Mouse (Mus musculus) thymus, adult 2 months (tissue): Measurements from ENCODE around the gene Dlat. TPM values are rescaled to one million over a fixed set of nuclear protein-coding genes. Genes with fewer than 3 reads are reported as not detected.
A peak's percentile ranks its signal among the peaks of the same experiment; 100 is the strongest.
"Not testable (repeated sequence)": the region's sequence is repeated elsewhere in the genome, so short reads cannot be mapped to it uniquely, and the experiment has no call there.

Experiments used
- DNase-seq: peaks from one replicate; pipeline ENCODE4 v3.0.0; 2021
- H3K27ac ChIP-seq: fragments of 200-500 bp; 2 replicates; pipeline ENCODE4 v1.5.1; 2012; ENCODE audit warnings: low read length, control low read depth; ENCODE audit not compliant: control insufficient read depth, insufficient read depth
- H3K27me3 ChIP-seq: fragments of 200-500 bp; 2 replicates; pipeline ENCODE4 v1.6.1; 2012; ENCODE audit warnings: mild to moderate bottlenecking, low read length, moderate library complexity, mixed read lengths; ENCODE audit not compliant: control insufficient read depth, insufficient read depth
- H3K36me3 ChIP-seq: fragments of 200-500 bp; 2 replicates; pipeline ENCODE4 v1.6.1; 2012; ENCODE audit warnings: mild to moderate bottlenecking, low read length, moderate library complexity; ENCODE audit not compliant: control insufficient read depth, insufficient read depth
- H3K4me1 ChIP-seq: fragments of 200-500 bp; replicated peaks from 2 replicates; pipeline ENCODE4 v1.6.1; 2012; ENCODE audit warnings: low read length; ENCODE audit not compliant: control insufficient read depth, insufficient read depth
- H3K4me3 ChIP-seq: fragments of 200-500 bp; 2 replicates; pipeline ENCODE4 v1.5.1; 2012; ENCODE audit warnings: mild to moderate bottlenecking, low read length, control low read depth, moderate library complexity; ENCODE audit not compliant: control insufficient read depth, insufficient read depth
- CTCF ChIP-seq: fragments of 200-500 bp; IDR thresholded peaks from 2 replicates; pipeline ENCODE4 v1.5.1; 2012; ENCODE audit warnings: mild to moderate bottlenecking, control low read depth, low read length, moderate library complexity, borderline replicate concordance; ENCODE audit not compliant: control insufficient read depth, poor library complexity, insufficient read depth; ENCODE audit errors: extremely low read depth
- POLR2A ChIP-seq: fragments of 200-500 bp; IDR thresholded peaks from 2 replicates; pipeline ENCODE4 v1.6.1; 2012; ENCODE audit warnings: mild to moderate bottlenecking, low read length, control low read depth, moderate library complexity; ENCODE audit not compliant: control insufficient read depth, poor library complexity, insufficient read depth; ENCODE audit errors: extremely low read depth
- WGBS: fragments of 180-500 bp; shearing (Covaris S2); methylation state at CpG from one replicate; pipeline ENCODE4 v1.1.7; 2018; 5-methylcytosine and 5-hydroxymethylcytosine counted together
- polyA plus RNA-seq: library from polyadenylated mRNA; depleted of rRNA; stranded (reverse); fragments of >200 nt; gene quantifications from 2 replicates; pipeline ENCODE4 v1.2.3, GENCODE M21; 2012

The Dlat gene
- polyA plus RNA-seq, 1 experiment: 24.5 TPM

- Histone ChIP-seq H3K27me3 (no peaks in the 10 kb centered on the region), H3K27ac (no peak overlapping the region), H3K36me3 (peaks cover 5% of the 10 kb centered on the region), H3K4me1 (no peaks in the 10 kb centered on the region), H3K4me3 (no peak overlapping the region)
- TF ChIP-seq CTCF: no peak
- TF ChIP-seq POLR2A: no peak
- no peak for DNase-seq
- 89% methylated on average over 6 of the region's 6 CpGs for WGBS
Measured at GRCm38 (mm10) chr9:50632016-50632688, 27.4 kb downstream of the Dlat start.

DNA sequence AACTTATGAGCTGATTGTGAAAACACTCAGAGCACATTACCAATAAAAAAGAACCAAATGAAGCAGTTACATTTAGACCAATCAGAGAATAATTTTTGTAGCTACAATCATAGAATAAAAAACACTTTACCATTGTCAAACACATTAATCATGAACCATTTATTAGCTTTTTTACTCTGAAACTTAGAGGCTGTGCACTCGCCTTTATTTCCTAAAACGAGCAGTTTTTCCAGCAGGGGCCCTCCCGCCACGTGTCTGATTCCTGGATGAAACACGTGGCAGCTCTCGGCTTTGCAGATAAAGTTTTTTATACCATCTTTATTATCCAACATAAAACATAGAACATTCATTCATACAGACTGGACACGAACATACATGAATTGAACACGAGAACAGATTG is 28.7 kb downstream of the Dlat start:
- H3K36me3 ChIP-seq, H3K4me1 ChIP-seq, DNase-seq, H3K4me3 ChIP-seq, H3K27me3 ChIP-seq, H3K27ac ChIP-seq: not testable (repeated sequence)
- WGBS: 94% methylated on average over 6 of the region's 8 CpGs

- Histone ChIP-seq H3K4me3 (no peak overlapping the region), H3K4me1 (peaks cover 3% of the 10 kb centered on the region), H3K36me3 (peaks cover 21% of the 10 kb centered on the region), H3K27ac (no peak overlapping the region), H3K27me3 (no peaks in the 10 kb centered on the region)
- TF ChIP-seq CTCF (no peak), POLR2A (no peak)
- WGBS: 71% methylated on average over 9 of the region's 9 CpGs
- no peak for DNase-seq
Measured at GRCm38 (mm10) chr9:50617794-50618330, 41.7 kb downstream of the Dlat start.

GRCm38 (mm10) chr9:50616766-50617603 is 42.6 kb downstream of the Dlat start, which contains the start of the genes Pih1d2 and Nkapd1:
Gene Pih1d2, plus strand, starts transcription at chr9:50617321.
Gene Nkapd1, minus strand, starts transcription at chr9:50617464.
- H3K36me3 ChIP-seq: peaks cover 22% of the 10 kb centered on the region
- peak; percentile 83 for DNase-seq
- peak; percentile 54; the same call in 1 of the 2 replicates for TF ChIP-seq POLR2A
- no peak for TF ChIP-seq CTCF
- peak within 1 kb of the TSS; percentile 75 for H3K4me3 ChIP-seq
- peaks cover 3% of the 10 kb centered on the region for H3K4me1 ChIP-seq
- H3K27ac ChIP-seq: peak within 1 kb of the TSS; percentile 46
- WGBS: under 1% methylated on average over 80 of the region's 81 CpGs
- H3K27me3 ChIP-seq: no peaks in the 10 kb centered on the region

- H3K27ac ChIP-seq: peak overlapping the region; percentile 22; the same call in 1 of the 2 replicates
- DNase-seq: no peak
- peak overlapping the region; percentile 75 for H3K4me3 ChIP-seq
- H3K4me1 ChIP-seq: peaks cover 3% of the 10 kb centered on the region
- H3K27me3 ChIP-seq: no peaks in the 10 kb centered on the region
- H3K36me3 ChIP-seq: peaks cover 29% of the 10 kb centered on the region
- 39% methylated on average over 11 of the region's 11 CpGs for WGBS
- TF ChIP-seq CTCF: no peak
- no peak for TF ChIP-seq POLR2A
Measured at GRCm38 (mm10) chr9:50616161-50616560, 43.4 kb downstream of the Dlat start.

DNA sequence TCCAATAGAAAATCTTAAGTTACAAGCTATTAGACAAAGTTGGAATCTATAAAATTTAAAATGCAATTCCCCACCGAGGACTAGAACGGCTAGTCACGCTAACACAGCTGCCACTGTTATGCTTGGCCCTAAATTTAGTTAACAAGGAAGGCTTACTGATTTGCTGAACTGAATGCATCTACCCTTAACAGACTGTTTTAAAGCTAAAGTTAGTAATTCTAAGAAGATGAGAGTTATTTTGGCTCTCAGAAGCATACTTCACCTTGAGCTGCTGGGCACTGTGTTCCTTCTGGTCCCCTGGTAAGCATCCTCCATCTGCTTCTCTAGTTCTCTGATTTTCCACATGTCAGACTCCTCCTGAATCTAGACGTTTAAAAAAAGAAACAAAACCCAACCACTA is 47.5 kb downstream of the Dlat start:
- no peak overlapping the region for H3K27ac ChIP-seq
- WGBS: 95% methylated on average over 4 of the region's 4 CpGs
- H3K4me3 ChIP-seq: no peak overlapping the region
- TF ChIP-seq CTCF: no peak
- no peak for TF ChIP-seq POLR2A
- H3K27me3 ChIP-seq: no peaks in the 10 kb centered on the region
- peaks cover 52% of the 10 kb centered on the region for H3K36me3 ChIP-seq
- no peak for DNase-seq
- peaks cover 3% of the 10 kb centered on the region for H3K4me1 ChIP-seq
